Mouse (Mus musculus) layer of hippocampus, adult 18-20 months (tissue): ENCODE measurements around the gene Cldn19. TPM values are rescaled to one million over a fixed set of nuclear protein-coding genes. Genes with fewer than 3 reads are reported as not detected.
A peak's percentile ranks its signal among the peaks of the same experiment; 100 is the strongest.

Experiments
- DNase-seq, 2 experiments: peaks; one replicate each; pipeline ENCODE4 v3.0.0; 2022; ENCODE audit warnings: low spot score in 2 of 2
- long read RNA-seq: library from polyadenylated mRNA; stranded (forward); transcript quantifications from one replicate; pipeline ENCODE4 v2.0.0, GENCODE M21; 2021
- total RNA-seq, 2 experiments: library from RNA; stranded (reverse); gene quantifications; 2 replicates each; pipeline ENCODE4 v1.2.3; 2021

Gene Cldn19
- total RNA-seq = under 1 TPM; 0.13 to 0.40 TPM
- long read RNA-seq = 0 reads

DNA sequence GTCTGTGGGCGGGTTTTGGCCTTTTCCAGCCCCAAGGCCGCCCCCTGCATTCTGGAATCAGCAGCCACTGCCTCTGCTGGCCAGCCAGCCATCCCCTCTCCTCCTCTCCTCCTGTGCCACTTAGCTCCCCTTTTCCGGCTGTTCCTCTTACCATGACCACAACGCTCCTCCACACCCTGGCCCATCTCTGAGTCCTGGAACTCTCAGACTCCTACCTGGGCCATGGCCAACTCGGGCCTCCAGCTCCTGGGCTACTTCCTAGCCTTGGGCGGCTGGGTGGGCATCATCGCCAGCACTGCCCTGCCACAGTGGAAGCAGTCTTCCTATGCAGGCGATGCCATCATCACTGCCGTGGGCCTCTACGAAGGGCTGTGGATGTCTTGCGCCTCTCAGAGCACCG is at the start of gene Cldn19:
TSS of gene Cldn19 (plus strand) at position 64 of the 400 bp plus-strand sequence.
- DNase-seq = no peak

DNA sequence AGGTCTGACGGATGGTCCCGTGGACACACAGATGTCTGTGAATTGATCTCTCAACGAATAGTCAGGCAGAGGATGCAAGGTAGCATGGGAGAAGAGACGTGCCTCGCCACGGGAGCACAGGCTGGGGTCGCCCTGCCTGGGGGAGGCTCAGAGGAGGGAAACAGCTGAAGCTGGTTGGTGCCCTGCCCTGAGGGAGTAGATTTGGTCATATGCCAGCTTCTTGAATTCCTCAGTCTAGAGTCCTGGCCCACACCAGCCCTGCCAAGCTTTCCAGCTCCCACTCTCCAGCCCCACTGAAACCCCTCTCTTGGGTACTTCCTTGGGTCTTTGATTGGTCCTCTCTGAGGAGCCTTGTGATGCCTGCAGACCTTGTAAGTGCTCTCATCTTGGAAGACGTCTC is 38.5 kb upstream of the Cldn19 start:
- DNase-seq = no peak

- DNase-seq = no peak
Observed at GRCm38 (mm10) chr4:119218169-119218568, 37.0 kb upstream of the Cldn19 start, which contains the start of gene Tmem269. Gene Tmem269, minus strand, starts transcription at chr4:119218217.

GRCm38 (mm10) chr4:119223696-119224095 is 31.5 kb upstream of the Cldn19 start:
- peak; percentile 43 to 71 for DNase-seq

- DNase-seq = no peak
Observed at GRCm38 (mm10) chr4:119224534-119224933, 30.7 kb upstream of the Cldn19 start.

DNA sequence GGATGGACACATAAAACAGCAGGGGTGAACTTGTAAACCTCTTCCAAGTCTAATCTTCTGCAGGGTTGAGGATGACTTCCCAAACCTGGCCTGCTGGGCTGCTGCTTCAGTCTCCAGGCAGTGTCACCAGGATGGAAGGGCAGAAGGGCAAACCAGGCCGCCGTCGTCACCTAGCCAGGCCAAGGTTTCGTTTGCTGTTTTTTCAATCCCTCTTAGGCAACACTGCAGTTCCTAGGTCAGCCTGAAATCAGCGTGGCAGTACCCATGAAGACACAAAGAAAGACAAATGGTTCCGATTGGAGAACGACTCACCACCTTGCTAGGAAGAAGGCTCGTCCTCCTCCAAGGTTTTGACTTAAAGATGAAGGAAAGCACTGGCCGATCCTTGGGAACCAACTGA is 29.5 kb upstream of the Cldn19 start:
- no peak for DNase-seq

- no peak for DNase-seq
Observed at GRCm38 (mm10) chr4:119226751-119227150, 28.5 kb upstream of the Cldn19 start.

- DNase-seq = peak; percentile 98 to 99
Observed at GRCm38 (mm10) chr4:119232410-119233255, 22.6 kb upstream of the Cldn19 start, which contains the start of the genes AU022252 and P3h1. Gene AU022252, minus strand, starts transcription at chr4:119232712. Gene P3h1, plus strand, starts transcription at chr4:119232915.

DNA sequence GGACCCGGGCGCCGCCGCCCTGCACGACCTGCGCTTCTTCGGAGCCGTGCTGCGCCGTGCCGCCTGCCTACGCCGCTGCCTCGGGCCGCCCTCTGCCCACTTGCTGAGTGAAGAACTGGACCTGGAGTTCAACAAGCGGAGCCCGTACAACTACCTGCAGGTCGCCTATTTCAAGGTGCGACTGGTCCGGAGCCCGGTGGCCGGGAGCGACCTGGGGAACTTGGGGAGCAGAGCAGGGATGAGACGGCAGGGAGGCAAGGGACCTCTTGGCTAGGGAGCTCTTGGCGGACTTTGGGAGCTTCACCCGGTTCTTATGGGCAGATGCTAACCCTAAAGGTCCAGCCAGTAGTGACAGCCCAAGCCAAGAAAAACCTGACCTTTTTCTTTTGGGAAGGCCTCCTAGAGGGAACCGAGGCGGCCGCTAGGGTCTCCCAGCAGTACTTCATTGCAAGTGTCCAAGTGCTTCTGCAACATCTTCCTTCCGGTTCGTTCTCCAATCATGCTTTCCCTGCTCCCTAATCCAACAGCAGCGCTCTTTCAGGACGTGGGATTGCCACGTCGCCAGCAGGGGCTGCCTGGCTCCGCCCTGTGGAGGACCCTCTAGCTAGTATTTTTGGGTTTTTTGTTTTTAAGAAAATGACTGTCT is 21.8 kb upstream of the Cldn19 start:
- peak; percentile 55 to 73 for DNase-seq

GRCm38 (mm10) chr4:119234348-119234747 is 20.9 kb upstream of the Cldn19 start:
- DNase-seq = no peak

DNA sequence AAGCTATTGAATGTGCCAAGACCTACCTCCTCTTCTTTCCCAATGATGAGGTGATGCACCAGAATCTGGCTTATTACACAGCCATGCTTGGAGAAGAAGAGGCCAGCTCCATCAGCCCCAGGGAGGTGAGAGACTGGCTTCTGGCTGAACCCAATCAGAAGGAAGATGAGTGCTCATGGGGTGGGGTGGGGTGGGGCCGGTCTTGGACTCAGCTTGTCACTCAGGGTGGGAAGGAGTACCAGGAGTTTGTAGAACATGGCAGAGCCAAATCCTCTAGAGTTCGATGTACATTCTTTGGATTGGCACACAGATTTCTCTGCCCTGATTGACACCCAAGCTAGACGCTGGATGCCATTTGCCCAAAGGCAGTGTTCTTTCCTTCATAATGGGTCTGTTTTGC is 16.6 kb upstream of the Cldn19 start:
- DNase-seq = no peak

GRCm38 (mm10) chr4:119239181-119239682 is 16.0 kb upstream of the Cldn19 start:
- peak; percentile 39 to 63 for DNase-seq

- peak; percentile 49 to 76 for DNase-seq
Observed at GRCm38 (mm10) chr4:119241664-119242063, 13.6 kb upstream of the Cldn19 start.

GRCm38 (mm10) chr4:119242571-119242970 is 12.6 kb upstream of the Cldn19 start:
- no peak for DNase-seq

DNA sequence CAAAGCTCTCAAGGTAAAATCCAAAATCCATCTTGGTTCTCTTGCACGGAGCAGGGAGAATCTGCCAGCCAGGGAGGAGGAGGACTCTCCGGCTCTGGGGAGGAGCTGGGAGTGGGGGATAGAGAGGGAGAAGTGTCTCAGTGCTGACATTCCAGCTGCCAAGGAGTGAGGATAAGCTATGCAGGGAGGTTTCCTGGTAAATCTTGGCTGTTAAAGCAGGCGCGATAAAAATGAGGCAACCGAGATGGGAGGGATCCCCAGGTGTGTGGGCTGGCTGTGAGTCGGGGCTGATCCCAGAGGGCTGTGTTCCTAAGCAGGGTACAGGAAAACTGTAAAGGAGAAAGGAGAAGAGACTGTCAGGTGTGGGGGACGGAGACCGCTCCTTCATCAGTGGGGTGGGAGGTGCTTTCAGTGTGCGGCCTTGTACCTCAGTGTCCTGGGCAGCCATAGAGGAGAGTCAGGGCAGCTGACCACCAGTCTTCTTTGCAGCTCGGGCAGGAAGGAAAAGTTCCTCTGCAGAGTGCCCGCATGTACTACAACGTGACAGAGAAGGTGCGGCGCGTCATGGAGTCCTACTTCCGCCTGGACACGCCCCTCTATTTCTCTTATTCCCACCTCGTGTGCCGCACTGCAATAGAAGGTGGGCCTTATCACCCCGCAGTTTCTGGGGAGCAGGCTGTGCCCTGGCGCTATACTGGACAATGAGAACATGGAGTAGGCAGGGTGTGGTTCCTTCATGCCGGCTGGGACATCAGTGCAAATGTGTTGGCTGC is 10.6 kb upstream of the Cldn19 start:
- DNase-seq = no peak

DNA sequence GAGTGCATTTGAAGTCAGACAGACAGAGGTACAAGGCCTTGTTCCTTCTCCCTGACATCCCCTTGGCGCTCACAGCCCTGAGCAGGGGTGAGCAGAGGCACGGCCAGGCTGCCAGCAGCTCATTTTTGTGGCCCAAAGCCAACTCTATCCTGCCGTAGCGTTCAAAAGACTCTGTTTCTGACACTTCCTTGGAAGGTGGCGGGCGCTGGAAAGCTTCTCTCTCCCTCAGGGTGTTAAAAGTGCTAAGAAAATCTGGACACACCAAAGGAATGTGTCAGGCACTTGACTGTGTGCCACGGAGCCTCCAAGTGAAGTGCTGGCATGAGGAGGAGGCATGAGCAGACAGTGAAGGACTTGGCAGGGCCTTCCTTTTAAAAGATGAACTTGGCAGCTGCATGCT is 9.7 kb upstream of the Cldn19 start:
- DNase-seq = no peak

DNA sequence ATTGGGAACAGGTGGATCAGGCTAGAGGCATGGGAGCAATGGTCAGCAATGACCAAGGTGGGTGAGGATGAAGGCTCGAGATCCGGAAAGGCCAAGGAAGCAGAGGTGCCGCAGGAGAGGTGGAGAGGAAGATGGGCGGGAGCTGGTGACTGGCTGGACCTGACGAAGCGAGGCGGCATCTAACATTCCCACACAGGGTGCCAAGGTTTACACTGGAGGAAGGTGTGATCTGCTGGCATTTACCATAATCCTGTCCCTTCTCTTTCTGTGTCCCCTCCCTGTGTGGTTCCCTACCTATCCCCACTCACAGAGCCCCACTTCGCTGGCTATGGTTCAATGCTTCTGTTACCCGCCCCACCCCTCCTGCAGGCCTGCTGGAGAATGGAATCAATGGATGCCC is 9.3 kb upstream of the Cldn19 start:
- DNase-seq = no peak

GRCm38 (mm10) chr4:119246688-119247225 is 8.5 kb upstream of the Cldn19 start:
- DNase-seq = no peak

DNA sequence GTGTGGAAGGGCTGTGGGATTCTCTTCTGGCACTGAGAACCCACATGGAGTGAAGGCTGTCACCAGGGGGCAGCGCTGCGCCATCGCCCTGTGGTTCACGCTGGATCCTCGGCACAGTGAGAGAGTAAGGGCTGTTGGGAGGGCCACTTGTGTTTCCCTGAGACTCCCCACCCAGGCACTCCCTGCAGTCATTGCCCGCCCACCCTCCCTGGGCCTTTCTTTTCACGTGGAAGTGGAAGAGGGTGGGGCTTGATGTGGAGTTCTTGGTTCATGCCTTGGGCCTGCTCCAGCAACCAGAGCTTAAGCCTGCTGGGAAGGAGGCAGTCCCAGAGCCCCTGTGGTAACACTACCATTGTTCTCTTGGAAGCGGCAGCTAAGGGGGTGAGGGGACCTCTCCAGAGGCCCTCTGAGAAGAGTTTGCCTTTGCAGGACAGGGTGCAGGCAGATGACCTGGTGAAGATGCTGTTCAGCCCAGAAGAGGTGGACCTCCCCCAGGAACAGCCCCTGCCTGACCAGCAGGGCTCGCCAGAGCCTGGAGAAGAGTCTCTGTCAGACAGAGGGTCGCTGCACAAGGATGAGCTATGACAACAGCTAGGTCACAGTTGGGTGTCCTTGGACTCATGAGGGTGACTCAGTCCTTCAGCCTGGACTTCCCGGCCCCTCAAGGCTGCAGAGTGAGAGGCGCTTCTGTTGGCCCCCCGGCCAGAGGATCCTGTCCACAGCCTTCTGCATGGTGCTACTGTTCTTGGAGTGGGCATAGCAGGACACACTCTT is 7.6 kb upstream of the Cldn19 start:
- peak; percentile 58 to 79 for DNase-seq

DNA sequence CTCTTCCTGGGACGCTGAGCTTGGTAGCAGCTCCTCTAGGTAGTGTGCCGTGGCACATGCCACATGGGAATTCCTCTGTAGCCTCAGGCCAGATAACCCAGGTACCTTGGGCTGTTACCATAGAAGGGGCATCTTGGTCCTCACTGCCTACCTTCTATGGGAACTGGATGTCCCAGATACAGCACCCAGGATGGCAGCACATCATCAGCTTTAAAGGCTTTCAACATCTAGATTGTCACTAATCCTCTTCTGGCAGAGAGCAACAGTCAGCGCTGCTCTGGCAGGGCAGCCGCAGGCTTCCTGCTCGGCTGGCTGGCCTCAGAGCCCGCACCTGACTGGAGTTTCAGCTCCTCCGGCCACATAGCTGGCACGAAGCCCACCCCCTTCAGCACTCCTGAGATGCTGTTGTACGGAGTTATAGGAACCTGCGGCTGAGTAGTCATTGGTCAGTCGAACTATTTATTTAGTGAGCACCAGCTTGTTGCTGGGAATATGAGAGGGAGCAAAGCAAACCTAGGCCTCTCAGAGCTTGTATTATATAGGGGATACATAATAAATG is 6.7 kb upstream of the Cldn19 start:
- no peak for DNase-seq
